Mouse (Mus musculus) ovary, postnatal 10 days (tissue): ENCODE measurements around the gene Abhd2.

Experiments used
- DNase-seq: peaks from one replicate; pipeline ENCODE4 v3.0.0; 2022; ENCODE audit warnings: low spot score

Abhd2 gene

GRCm38 (mm10) chr7:79293605-79294232 is 20.7 kb downstream of the Abhd2 start:
- DNase-seq, result no peak

GRCm38 (mm10) chr7:79294449-79294980 is 21.5 kb downstream of the Abhd2 start:
- DNase-seq, result no peak

DNA sequence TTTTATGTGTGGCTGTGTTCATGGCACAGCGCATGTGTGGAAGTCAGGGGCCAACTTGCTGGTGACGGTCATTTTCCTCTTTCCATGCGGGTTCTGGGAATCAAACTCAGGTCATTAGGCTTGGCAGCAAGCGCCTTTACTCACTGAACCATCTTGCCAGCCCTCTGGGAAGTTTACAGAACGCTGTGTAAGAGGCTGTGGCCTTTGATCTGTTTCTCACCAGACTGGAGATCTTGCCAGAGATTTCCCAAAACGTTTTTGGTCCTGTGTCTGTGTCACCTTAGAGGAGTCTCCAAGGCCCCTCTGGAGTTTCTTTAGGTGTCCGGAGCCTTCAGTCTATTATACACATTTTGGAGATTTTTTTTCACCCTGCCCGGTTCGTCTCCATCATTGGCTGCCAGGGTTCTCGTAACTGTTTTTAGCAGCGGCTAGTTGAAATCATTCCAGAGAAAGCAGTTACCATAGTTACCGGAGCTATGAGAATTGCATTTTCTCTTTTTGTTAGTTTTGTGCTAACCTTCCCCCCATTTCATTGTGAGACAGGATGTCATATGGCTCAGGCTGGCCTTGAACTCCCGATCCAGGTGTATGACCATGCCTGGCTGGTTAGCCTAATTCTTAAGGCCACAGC is 22.3 kb downstream of the Abhd2 start:
- DNase-seq, result no peak

DNA sequence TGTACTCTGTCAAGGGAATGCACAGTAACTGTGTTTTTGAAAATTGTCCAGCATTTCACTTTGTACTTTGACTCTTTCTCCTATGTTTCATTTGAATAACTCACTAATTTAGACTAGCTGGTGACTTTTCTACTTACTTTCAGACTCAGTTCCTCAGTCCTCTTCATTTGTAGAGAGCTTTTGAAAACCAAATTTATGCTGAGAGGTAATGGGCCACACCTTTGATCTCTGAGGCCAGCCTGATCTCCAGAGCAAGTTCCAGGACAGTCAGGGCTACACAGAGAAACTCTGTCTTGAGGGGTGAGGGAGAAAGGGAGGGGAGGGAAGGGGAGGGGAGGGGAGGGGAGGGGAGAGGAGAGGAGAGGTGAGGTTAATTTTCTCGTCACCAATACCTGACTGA is 25.7 kb downstream of the Abhd2 start:
- DNase-seq, result no peak

- no peak for DNase-seq
These were observed 26.5 kb downstream of the Abhd2 start for GRCm38 (mm10) chr7:79299548-79299947.

DNA sequence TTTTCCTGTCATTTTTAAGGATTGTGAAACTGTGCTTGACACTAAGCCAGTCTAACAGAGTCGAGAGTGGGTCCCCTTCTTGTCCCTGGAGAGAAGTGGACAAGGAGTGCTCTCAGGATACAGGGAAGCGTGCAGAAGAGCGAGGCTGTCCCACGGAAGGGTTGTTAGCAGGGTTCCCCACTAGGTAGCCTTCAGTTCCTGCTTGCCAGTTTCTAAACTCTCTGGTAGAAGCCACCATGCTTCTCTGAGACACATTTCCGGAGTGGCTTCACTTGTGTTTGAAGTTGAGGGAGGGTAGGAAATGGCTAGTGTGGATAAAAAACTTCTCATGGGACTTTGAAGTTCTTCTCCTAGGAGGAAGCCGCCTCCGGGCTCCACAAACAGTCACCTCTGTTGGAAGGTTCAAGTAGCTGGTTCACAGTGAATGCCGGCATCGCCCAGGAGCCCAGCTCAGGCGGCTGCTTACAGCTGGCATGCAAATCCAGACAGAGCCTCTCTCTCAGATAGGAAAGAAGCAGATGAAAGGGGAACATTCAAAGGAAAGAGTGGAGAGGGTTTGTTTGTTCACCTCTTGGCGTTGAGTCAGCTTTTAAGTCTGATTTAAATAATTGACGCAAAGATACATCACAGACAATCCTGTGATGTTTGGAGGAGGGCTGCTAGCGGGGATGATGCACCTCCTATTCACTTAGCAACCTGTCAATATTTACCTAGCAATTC is 27.6 kb downstream of the Abhd2 start:
- DNase-seq, result no peak

DNA sequence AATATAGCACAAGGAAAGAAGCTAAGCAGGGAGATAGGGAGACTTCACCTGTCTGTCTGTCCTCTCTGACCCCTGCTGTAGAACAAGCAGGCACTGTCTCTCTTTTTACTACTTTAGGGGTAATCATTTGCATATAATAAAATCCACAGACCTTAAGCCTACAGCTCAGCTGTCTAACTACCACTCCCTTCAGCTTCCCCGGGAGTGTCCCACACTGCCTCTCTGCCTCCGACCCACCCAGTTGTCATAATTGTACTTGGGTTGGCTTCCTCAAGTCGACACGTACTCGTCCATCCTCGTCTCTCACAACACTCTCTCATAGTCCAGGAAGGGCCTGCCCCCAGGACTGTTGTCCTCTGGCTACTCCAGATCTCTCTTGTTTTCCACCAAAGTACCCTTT is 29.1 kb downstream of the Abhd2 start:
- DNase-seq, result no peak

GRCm38 (mm10) chr7:79302586-79302985 is 29.6 kb downstream of the Abhd2 start:
- no peak for DNase-seq

DNA sequence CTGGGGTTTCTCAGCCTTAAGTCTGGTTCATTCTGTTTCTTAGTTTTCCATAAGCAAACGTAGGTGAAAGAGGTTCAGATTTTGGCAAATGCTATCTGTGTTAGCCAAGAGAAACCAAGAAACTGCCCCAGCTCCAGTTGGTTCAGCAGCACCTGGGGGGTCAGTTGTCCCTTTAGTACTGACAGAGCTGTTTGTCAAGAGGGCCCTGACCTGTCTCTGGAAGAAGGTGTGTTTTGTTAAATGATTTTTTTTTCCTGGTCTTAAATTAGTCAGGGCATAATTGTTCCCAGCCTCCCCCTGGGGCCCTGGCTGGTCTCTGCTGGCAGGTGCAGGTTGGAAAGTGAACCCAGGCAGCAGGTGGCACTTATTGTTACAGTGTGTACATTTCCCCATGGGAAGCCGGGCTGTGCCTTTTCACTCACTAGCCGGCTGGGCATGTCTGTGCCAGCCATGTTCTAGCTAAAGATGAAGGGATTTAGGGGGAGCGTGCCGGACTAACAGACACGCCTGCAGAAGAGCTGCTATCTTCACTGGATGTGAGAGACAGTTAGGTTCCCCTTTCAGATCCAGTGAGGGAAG is 30.3 kb downstream of the Abhd2 start:
- DNase-seq, result no peak

- no peak for DNase-seq
These were observed 35.5 kb downstream of the Abhd2 start for GRCm38 (mm10) chr7:79308455-79309030.

- no peak for DNase-seq
These were observed 36.5 kb downstream of the Abhd2 start for GRCm38 (mm10) chr7:79309247-79310190.

- DNase-seq, result no peak
These were observed 37.2 kb downstream of the Abhd2 start for GRCm38 (mm10) chr7:79310191-79310555.

DNA sequence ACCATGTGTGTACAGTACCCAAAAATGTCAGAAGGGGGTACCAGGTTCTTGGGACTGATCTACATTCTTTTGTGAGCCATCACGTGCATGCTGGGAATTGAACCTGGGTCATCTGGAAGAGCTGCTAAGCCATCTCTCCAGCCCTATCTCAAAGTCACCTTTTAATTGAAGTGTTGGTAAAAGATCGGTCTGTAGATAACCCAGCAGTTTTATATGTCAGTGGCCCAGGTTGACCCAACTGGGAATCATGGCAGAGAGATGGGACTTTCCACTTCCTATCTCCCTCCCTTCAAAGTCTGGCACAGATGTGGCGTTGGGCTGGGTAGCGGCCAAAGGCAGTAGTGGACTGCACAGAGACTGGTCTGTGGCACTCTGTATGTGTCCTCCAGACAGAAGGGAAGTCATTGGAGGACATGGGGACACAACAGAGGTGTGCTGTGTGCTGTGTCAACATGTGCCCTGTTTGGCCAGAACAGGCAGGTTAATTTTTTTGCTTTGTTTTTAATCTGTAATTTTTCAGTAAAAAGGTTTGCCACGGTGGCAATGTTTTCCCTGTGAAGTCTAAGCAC is 38.5 kb downstream of the Abhd2 start:
- no peak for DNase-seq

GRCm38 (mm10) chr7:79312246-79312645 is 39.2 kb downstream of the Abhd2 start:
- DNase-seq, result no peak

DNA sequence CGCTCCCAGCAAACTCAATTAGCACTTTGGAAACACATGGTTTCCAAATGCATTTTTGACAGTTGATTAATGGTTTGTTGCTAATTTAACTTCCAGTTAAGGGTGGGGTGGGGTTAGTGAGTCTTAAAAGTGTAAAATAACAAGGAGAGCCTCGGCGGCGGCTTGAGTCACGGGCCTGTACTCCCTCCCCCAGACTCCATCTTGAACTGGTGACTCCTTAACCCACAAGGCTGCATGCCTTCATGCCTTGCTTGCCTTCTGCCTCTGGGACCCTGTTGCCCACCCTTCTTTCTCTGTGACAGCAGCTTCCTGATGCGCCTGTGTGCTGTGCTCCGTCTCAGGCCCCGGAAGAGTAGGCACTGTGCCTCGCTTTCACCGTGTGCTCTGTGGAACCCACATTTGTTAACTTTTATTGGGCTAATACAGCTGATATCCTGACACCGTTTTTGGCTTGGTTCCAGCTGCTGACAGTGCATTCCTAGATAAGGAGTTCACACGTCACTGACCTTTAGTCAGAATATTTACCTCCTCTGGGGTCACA is 40.6 kb downstream of the Abhd2 start:
- no peak for DNase-seq

GRCm38 (mm10) chr7:79314517-79314916 is 41.5 kb downstream of the Abhd2 start:
- no peak for DNase-seq

DNA sequence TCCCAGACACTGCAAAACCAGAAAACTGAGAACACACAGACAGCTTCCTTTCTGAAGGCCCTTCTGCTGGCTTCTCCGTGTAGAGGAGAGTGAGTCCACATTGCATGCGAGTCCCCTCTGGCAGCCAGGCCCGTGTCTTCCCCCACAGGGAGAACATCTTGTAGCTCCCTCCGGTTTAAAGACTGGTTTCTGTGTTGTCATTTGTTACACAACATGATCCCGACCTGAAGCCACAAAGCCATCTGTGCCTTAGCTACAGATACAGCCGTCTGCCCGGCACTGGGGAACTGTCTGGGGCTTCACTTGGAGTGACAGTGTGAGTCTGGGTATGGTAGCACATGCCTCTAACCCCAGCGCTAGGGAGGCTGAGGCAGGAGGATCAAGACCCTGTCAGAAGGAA is 42.1 kb downstream of the Abhd2 start:
- DNase-seq, result no peak

- no peak for DNase-seq
These were observed 43.2 kb downstream of the Abhd2 start for GRCm38 (mm10) chr7:79316069-79316695.

GRCm38 (mm10) chr7:79317576-79317975 is 44.6 kb downstream of the Abhd2 start:
- no peak for DNase-seq

- DNase-seq, result no peak
These were observed 45.3 kb downstream of the Abhd2 start for GRCm38 (mm10) chr7:79318110-79318801.
